Mouse (Mus musculus) lung, postnatal 0 days (tissue): ENCODE data around the gene Ddx4.

Experiments used
- CTCF ChIP-seq: IDR thresholded peaks from 2 replicates; pipeline ENCODE4 v1.5.1; 2016; ENCODE audit warnings: antibody characterized with exemption, mild to moderate bottlenecking
- EP300 ChIP-seq: IDR thresholded peaks from 2 replicates; pipeline ENCODE4 v1.6.1; 2016; ENCODE audit warnings: antibody characterized with exemption, mild to moderate bottlenecking, control low read depth

GRCm38 (mm10) chr13:112701256-112701655 is 49.0 kb upstream of the Ddx4 start:
- no peak for TF ChIP-seq CTCF
- TF ChIP-seq EP300: no peak
